Mouse (Mus musculus) CH12.LX (cell line): ENCODE measurements at regions not wholly inside any gene's neighbourhood (a gene's known extent, or its start where the extent isn't known, plus 50 kb on each side); places are given as distances from the start of the nearest gene placed in this dataset.
A peak's percentile ranks its signal among the peaks of the same experiment; 100 is the strongest.

Experiments used
- DNase-seq: peaks from one replicate; pipeline ENCODE4 v3.0.0-alpha.2; 2013; ENCODE audit errors: extremely low read depth
- H3K27ac ChIP-seq: 2 replicates; pipeline ENCODE4 v1.5.1; 2012; ENCODE audit warnings: low read depth, mild to moderate bottlenecking, control low read depth, moderate library complexity; ENCODE audit not compliant: insufficient read depth
- H3K27me3 ChIP-seq: replicated peaks from 2 replicates; pipeline ENCODE3; 2012; ENCODE audit warnings: inconsistent platforms
- H3K36me3 ChIP-seq, 2 experiments: replicated peaks in 1 of 2; 2 replicates each; pipeline versions ENCODE3 to v1.6.1; 2012; ENCODE audit warnings: inconsistent platforms in 1 of 2, low read length in 1 of 2, mild to moderate bottlenecking in 1 of 2, mixed read lengths in 1 of 2, moderate library complexity in 1 of 2; ENCODE audit not compliant: control insufficient read depth in 1 of 2, insufficient read depth in 1 of 2
- H3K4me1 ChIP-seq, 2 experiments: 2 replicates each; pipeline ENCODE4 v1.6.1; 2012; ENCODE audit warnings: inconsistent platforms in 1 of 2, moderate library complexity in 1 of 2; ENCODE audit not compliant: insufficient read depth in 2 of 2, control insufficient read depth in 1 of 2
- H3K4me2 ChIP-seq: 2 replicates; pipeline ENCODE4 v1.6.1; 2012; ENCODE audit warnings: low read depth, mild to moderate bottlenecking, control low read depth; ENCODE audit not compliant: poor library complexity, insufficient read depth, severe bottlenecking
- H3K4me3 ChIP-seq, 3 experiments: fragments of 150-350 bp in 1 of 3; sonication (generic) in 1 of 3; replicated peaks in 1 of 3; 2 replicates each; pipeline versions ENCODE3 to v1.5.1; 2011 to 2012; ENCODE audit warnings: low read depth in 2 of 3, low read length in 2 of 3, mild to moderate bottlenecking in 2 of 3, moderate library complexity in 2 of 3, control low read depth in 1 of 3, improper control_type of control experiment in 1 of 3, inconsistent platforms in 1 of 3, mixed read lengths in 1 of 3; ENCODE audit not compliant: poor library complexity in 1 of 3
- H3K79me2 ChIP-seq: replicated peaks from 2 replicates; pipeline ENCODE4 v1.6.1; 2012; ENCODE audit warnings: mild to moderate bottlenecking, moderate library complexity; ENCODE audit not compliant: control insufficient read depth, poor library complexity, insufficient read depth, severe bottlenecking; ENCODE audit errors: extremely low read depth
- H3K9ac ChIP-seq: 2 replicates; pipeline ENCODE4 v1.6.1; 2012; ENCODE audit warnings: low read depth, mild to moderate bottlenecking, control low read depth, moderate library complexity; ENCODE audit not compliant: insufficient read depth
- H3K9me3 ChIP-seq: replicated peaks from 2 replicates; pipeline ENCODE3; 2012; ENCODE audit warnings: low read length, inconsistent platforms, mixed read lengths
- CHD2 ChIP-seq: IDR thresholded peaks from 2 replicates; pipeline ENCODE4 v1.6.1; 2011; ENCODE audit warnings: low read length, improper control_type of control experiment
- CTCF ChIP-seq, 2 experiments: IDR thresholded peaks in 1 of 2; conservative IDR thresholded peaks in 1 of 2; 2 replicates each; pipeline ENCODE4 v1.5.1; 2011 to 2012; ENCODE audit warnings: low read depth in 2 of 2, low read length in 2 of 2, improper control_type of control experiment in 1 of 2, inconsistent platforms in 1 of 2, mild to moderate bottlenecking in 1 of 2, moderate library complexity in 1 of 2
- ELF1 ChIP-seq: IDR thresholded peaks from 2 replicates; pipeline ENCODE4 v1.6.1; 2014; ENCODE audit warnings: low read depth, mild to moderate bottlenecking, inconsistent platforms, low read length, improper control_type of control experiment
- EP300 ChIP-seq: IDR thresholded peaks from 2 replicates; pipeline ENCODE4 v1.6.1; 2011; ENCODE audit warnings: low read length, improper control_type of control experiment
- ETS1 ChIP-seq: conservative IDR thresholded peaks from 2 replicates; pipeline ENCODE4 v1.6.1; 2012; ENCODE audit warnings: low read depth, mild to moderate bottlenecking, inconsistent platforms, low read length, improper control_type of control experiment, moderate library complexity
- HCFC1 ChIP-seq: IDR thresholded peaks from 2 replicates; pipeline ENCODE4 v1.6.1; 2012; ENCODE audit warnings: low read depth, mild to moderate bottlenecking, inconsistent platforms, low read length, improper control_type of control experiment
- MAFK ChIP-seq: IDR thresholded peaks from 2 replicates; pipeline ENCODE4 v1.6.1; 2011; ENCODE audit warnings: low read length, improper control_type of control experiment; ENCODE audit not compliant: insufficient replicate concordance
- MAZ ChIP-seq: IDR thresholded peaks from 2 replicates; pipeline ENCODE4 v1.6.1; 2012; ENCODE audit warnings: low read depth, mild to moderate bottlenecking, inconsistent platforms, low read length, improper control_type of control experiment, moderate library complexity
- MEF2A ChIP-seq: IDR thresholded peaks from 2 replicates; pipeline ENCODE4 v1.6.1; 2014; ENCODE audit warnings: low read depth, mild to moderate bottlenecking, inconsistent platforms, low read length, improper control_type of control experiment, borderline replicate concordance
- MYC ChIP-seq: IDR thresholded peaks from 2 replicates; pipeline ENCODE4 v1.6.1; 2011; ENCODE audit warnings: low read depth, mild to moderate bottlenecking, improper control_type of control experiment, low read length
- NRF1 ChIP-seq: IDR thresholded peaks from 2 replicates; pipeline ENCODE4 v1.6.1; 2014; ENCODE audit warnings: low read depth, mild to moderate bottlenecking, inconsistent platforms, low read length, improper control_type of control experiment, moderate library complexity
- POLR2A ChIP-seq: IDR thresholded peaks from 2 replicates; pipeline ENCODE4 v1.6.1; 2011; ENCODE audit warnings: low read depth, mild to moderate bottlenecking, improper control_type of control experiment, low read length
- RAD21 ChIP-seq: IDR thresholded peaks from 2 replicates; pipeline ENCODE4 v1.6.1; 2011; ENCODE audit warnings: low read depth, mild to moderate bottlenecking, low read length, improper control_type of control experiment, moderate library complexity
- RCOR1 ChIP-seq: conservative IDR thresholded peaks from 2 replicates; pipeline ENCODE4 v1.6.1; 2012; ENCODE audit warnings: low read depth, mild to moderate bottlenecking, inconsistent platforms, low read length, improper control_type of control experiment
- SIN3A ChIP-seq: IDR thresholded peaks from 2 replicates; pipeline ENCODE4 v1.6.1; 2012; ENCODE audit warnings: low read length, improper control_type of control experiment, inconsistent platforms
- SMC3 ChIP-seq: IDR thresholded peaks from 2 replicates; pipeline ENCODE4 v1.6.1; 2011; ENCODE audit warnings: low read depth, low read length, improper control_type of control experiment
- TCF12 ChIP-seq: IDR thresholded peaks from 2 replicates; pipeline ENCODE4 v1.6.1; 2014; ENCODE audit warnings: low read depth, mild to moderate bottlenecking, inconsistent platforms, low read length, improper control_type of control experiment
- USF2 ChIP-seq: conservative IDR thresholded peaks from 2 replicates; pipeline ENCODE4 v1.6.1; 2011; ENCODE audit warnings: low read depth, low read length, improper control_type of control experiment
- ZC3H11A ChIP-seq: IDR thresholded peaks from 2 replicates; pipeline ENCODE4 v1.6.1; 2012; ENCODE audit warnings: low read depth, mild to moderate bottlenecking, inconsistent platforms, low read length, improper control_type of control experiment
- ZKSCAN1 ChIP-seq: IDR thresholded peaks from 2 replicates; pipeline ENCODE4 v1.6.1; 2012; ENCODE audit warnings: low read depth, inconsistent platforms, low read length, improper control_type of control experiment, borderline replicate concordance
- ZNF384 ChIP-seq: IDR thresholded peaks from 2 replicates; pipeline ENCODE4 v1.6.1; 2012; ENCODE audit warnings: low read depth, low read length, improper control_type of control experiment, inconsistent platforms
- dilution Hi-C: fragments of 300-500 bp; cut with MboI; formaldehyde crosslinking; loops from 2 replicates; pipeline ENCODE4 v1.14.3; 2020; ENCODE audit warnings: low sequenced_read_pairs; ENCODE audit not compliant: extremely low pct_unique_long_range_greater_than_20kb, extremely low pct_ligation_motif_present
- in situ Hi-C: fragments of 300-500 bp; cut with MboI; formaldehyde crosslinking; loops from 3 replicates; pipeline ENCODE4 v1.14.3; 2019; ENCODE audit warnings: low sequenced_read_pairs, low pct_ligation_motif_present, low pct_unique_long_range_greater_than_20kb, mixed read lengths

DNA sequence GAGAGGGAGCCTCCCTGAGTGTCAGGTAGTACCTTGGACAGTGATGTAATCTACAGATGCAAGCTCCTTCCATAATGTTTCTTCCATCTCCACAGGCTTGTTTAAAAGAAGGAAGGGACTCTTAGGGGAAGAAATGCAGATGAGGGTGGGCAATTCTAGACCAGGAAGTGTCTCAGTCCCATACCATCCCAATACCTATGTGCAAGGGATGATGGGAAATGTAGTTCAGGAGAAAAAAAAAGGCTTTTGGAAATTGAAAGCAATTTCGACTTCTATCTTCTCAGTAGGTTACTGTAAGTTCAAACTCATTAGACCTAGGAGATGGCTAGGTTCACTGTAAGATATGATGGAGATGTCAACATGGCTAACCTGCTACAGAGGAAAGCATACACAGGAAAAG, 68.3 kb downstream of the Cd83 start:
- Histone ChIP-seq H3K27ac (no peak overlapping the region), H3K27me3 (no peaks in the 10 kb centered on the region), H3K4me2 (no peak overlapping the region), H3K4me1 (peaks cover 2 to 4% of the 10 kb centered on the region in 2 experiments; a peak in 1 of 4 replicates), H3K4me3 (no peak overlapping the region), H3K79me2 (no peaks in the 10 kb centered on the region), H3K36me3 (no peaks in the 10 kb centered on the region), H3K9me3 (no peaks in the 10 kb centered on the region), H3K9ac (no peak overlapping the region)
- in situ Hi-C loops (loop anchor here (25.0 kb wide), 2 partner anchors 684 to 884 kb away; partner anchors contain the start of gene Jarid2), dilution Hi-C loops (no loop called here)
- DNase-seq: no peak
- TF ChIP-seq ELF1 (peak; percentile 79), POLR2A (no peak), EP300 (no peak), USF2 (no peak), RCOR1 (no peak), ZC3H11A (no peak), MYC (no peak), ETS1 (no peak), HCFC1 (peak; percentile 89), SIN3A (0 out of 2 replicates have a peak, but pooled peaks have one; percentile 15), ZNF384 (peak; percentile 72), TCF12 (no peak), CHD2 (no peak), MEF2A (no peak), MAZ (no peak), NRF1 (no peak)

DNA sequence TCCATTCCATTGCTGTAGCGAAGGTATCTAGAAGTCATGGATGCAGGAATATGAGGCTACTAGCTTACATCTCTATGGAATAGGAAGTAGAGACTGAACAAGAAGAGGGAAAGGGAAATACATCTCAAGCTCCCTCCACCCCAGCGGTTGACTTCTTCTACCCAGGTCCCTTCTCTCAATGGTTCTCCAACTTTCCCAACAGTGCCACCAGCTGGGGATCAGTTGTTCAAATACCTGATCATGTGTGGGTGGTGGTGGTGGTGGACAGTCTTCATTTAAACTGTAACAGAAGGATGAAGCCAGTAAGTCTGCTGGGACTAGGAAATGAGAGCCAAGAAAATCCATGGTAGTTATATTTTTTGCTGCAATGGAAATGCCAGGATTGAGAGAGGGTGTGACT, 70.4 kb downstream of the Cd83 start:
- TF ChIP-seq ZKSCAN1: no peak
- no peak for TF ChIP-seq MAFK
- TF ChIP-seq RAD21: peak; percentile 42
- TF ChIP-seq CTCF (conservative IDR thresholded peaks at IDR 0.05 in 1 of 2, IDR thresholded peaks at IDR 0.05 in 1 of 2; ENCODE audit: low read depth in 2 of 2, low read length in 2 of 2): peak in 1 of 2 experiments; percentile 52; a peak in 2 of 4 replicates
- peak; percentile 56 for TF ChIP-seq SMC3
- H3K9ac ChIP-seq: no peak overlapping the region
- in situ Hi-C loops: loop anchor here (5.0 to 25.0 kb wide), 3 partner anchors 103 to 882 kb away; partner anchors contain the start of gene Jarid2

More for the DNA sequence above, 70.4 kb downstream of the Cd83 start:
- Histone ChIP-seq H3K9me3 (no peaks in the 10 kb centered on the region), H3K79me2 (no peaks in the 10 kb centered on the region), H3K4me2 (no peak overlapping the region), H3K27me3 (no peaks in the 10 kb centered on the region), H3K36me3 (no peaks in the 10 kb centered on the region), H3K4me3 (no peak overlapping the region), H3K4me1 (peaks cover 2 to 4% of the 10 kb centered on the region in 2 experiments; a peak in 1 of 4 replicates), H3K27ac (no peak overlapping the region)
- DNase-seq: no peak
- dilution Hi-C loops: no loop called here
